Mouse (Mus musculus) inflammation-experienced regulatory T-cells (primary cell): ENCODE results near the gene 9430007A20Rik. TPM values are rescaled to one million over a fixed set of nuclear protein-coding genes. Genes with fewer than 3 reads are reported as not detected.

ENCODE experiments used
- polyA plus RNA-seq, 2 experiments: library from polyadenylated mRNA; unstranded; fragments of 100-300 nt; shearing (Covaris generic); gene quantifications; one replicate each; pipeline ENCODE4 v1.2.1; 2017

Gene 9430007A20Rik
- polyA plus RNA-seq = under 1 TPM in 1 of 2 experiments, not detected in 1; 0.66 TPM

DNA sequence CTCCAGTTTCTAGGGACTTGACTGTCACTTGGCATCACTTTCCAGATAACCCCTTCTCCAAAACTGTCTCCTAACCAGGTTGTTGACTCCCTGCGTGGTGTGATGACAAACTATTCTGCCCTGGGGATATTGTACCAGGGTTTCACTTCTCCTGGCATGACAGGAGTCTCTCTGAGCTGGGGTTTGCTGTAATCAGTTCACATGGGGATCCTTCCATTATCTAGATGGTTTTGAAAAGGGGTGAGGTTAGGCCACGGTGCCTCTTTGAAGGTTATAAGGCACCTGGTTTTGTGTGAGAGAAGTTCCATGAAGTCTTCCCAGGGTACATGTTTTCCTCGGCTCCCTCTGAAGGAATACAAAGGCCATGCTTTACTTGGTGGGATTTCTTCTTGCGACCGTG is at the start of gene 9430007A20Rik:
Gene 9430007A20Rik (plus strand): TSS at position 301 of the 400 bp plus-strand sequence.

GRCm38 (mm10) chr4:144565034-144565433 is 45.4 kb downstream of the 9430007A20Rik start, which contains the start of gene Gm13124:
Gene Gm13124, minus strand, starts transcription at chr4:144565134.

Other genes starting within 250 kb of the 9430007A20Rik start
- gene Pramel5, start 239.3 kb upstream of the 9430007A20Rik start, polyA plus RNA-seq = not detected
- gene Gm13128, start 189.6 kb upstream of the 9430007A20Rik start, polyA plus RNA-seq = under 1 TPM; 0.12 to 0.22 TPM
- under 1 TPM in 1 of 2 experiments, not detected in 1; 0.80 TPM for gene Gm13119, start 161.9 kb upstream of the 9430007A20Rik start, polyA plus RNA-seq
- gene Pramef20, start 141.9 kb upstream of the 9430007A20Rik start, polyA plus RNA-seq = 1 to 10 TPM in 1 of 2 experiments, not detected in 1; 2.1 TPM
- gene Pramef12, start 111.4 kb upstream of the 9430007A20Rik start, polyA plus RNA-seq = under 1 TPM in 1 of 2 experiments, not detected in 1; 0.97 TPM
- gene 1700012P22Rik, start 81.0 kb upstream of the 9430007A20Rik start, polyA plus RNA-seq = not detected
- not detected for gene Gm9944, start 66.5 kb upstream of the 9430007A20Rik start, polyA plus RNA-seq
- gene Aadacl3, start 56.1 kb upstream of the 9430007A20Rik start, polyA plus RNA-seq = not detected
- not detected for gene Gm13124, start 45.3 kb downstream of the 9430007A20Rik start, polyA plus RNA-seq
- gene Aadacl4, start 93.9 kb downstream of the 9430007A20Rik start, polyA plus RNA-seq = under 1 TPM in 1 of 2 experiments, not detected in 1; 0.23 TPM
- not detected for gene Gm436, start 166.5 kb downstream of the 9430007A20Rik start, polyA plus RNA-seq
- gene Gm13178, start 201.6 kb downstream of the 9430007A20Rik start, polyA plus RNA-seq = not detected